Mouse (Mus musculus) brown adipose tissue, adult 24 weeks (tissue): ENCODE measurements around the gene Caprin1. TPM values are rescaled to one million over a fixed set of nuclear protein-coding genes. Genes with fewer than 3 reads are reported as not detected.
A peak's percentile ranks its signal among the peaks of the same experiment; 100 is the strongest.

Source experiments
- H3K27ac ChIP-seq: fragments of 200-500 bp; replicated peaks from 2 replicates; pipeline ENCODE4 v1.5.1; 2012; ENCODE audit warnings: low read depth, mild to moderate bottlenecking, low read length
- H3K4me1 ChIP-seq: fragments of 200-500 bp; 2 replicates; pipeline ENCODE4 v1.6.1; 2012; ENCODE audit warnings: low read length, mixed read lengths; ENCODE audit not compliant: control insufficient read depth, insufficient read depth, insufficient read length
- H3K4me3 ChIP-seq: fragments of 200-500 bp; 2 replicates; pipeline ENCODE4 v1.5.1; 2012; ENCODE audit warnings: low read depth, mild to moderate bottlenecking, low read length, moderate library complexity; ENCODE audit not compliant: insufficient read depth
- polyA plus RNA-seq: library from polyadenylated mRNA; stranded (reverse); fragments of >200 nt; gene quantifications from 2 replicates; pipeline ENCODE4 v1.2.4, GENCODE M21; 2012; ENCODE audit not compliant: missing spikeins, insufficient read depth, insufficient read length

The Caprin1 gene
- polyA plus RNA-seq: 135 and 164 TPM in 2 replicates

DNA sequence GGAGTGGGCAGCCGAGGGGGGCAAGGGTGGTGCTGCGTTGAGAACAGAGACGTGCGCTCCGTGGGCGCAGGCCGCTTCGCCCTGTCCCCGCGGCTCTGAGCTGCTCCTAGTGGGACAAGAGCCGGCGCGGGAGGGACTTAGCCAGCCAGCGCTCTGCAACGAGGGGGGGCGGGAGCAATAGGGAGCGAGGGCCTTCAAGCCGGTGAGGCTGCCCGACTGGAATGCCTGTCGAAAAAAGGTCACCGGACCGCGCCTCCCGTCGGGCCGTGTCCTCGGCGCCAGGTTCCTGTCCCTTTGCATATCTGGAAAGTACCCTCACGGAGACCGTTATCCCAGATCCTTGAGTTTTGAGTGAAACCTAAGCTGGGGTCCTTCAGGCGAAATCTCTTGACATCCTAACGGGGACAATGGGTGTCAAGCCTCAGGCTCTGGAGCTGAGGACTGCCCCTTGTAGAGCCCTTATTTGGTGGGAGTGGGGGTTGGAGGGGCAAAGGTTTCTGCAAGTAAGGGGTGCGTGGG is at the start of gene Caprin1:
Gene Caprin1 (minus strand): TSS at position 159 of the 519 bp plus-strand sequence.
- H3K27ac ChIP-seq: peak within 1 kb of the TSS; percentile 99
- H3K4me3 ChIP-seq: peak within 1 kb of the TSS; percentile 96
- H3K4me1 ChIP-seq: no peaks in the 10 kb centered on the region

- no peak overlapping the region for H3K27ac ChIP-seq
- H3K4me1 ChIP-seq: no peaks in the 10 kb centered on the region
- no peak overlapping the region for H3K4me3 ChIP-seq
Measured at GRCm38 (mm10) chr2:103846875-103847274, 49.4 kb upstream of the Caprin1 start.

DNA sequence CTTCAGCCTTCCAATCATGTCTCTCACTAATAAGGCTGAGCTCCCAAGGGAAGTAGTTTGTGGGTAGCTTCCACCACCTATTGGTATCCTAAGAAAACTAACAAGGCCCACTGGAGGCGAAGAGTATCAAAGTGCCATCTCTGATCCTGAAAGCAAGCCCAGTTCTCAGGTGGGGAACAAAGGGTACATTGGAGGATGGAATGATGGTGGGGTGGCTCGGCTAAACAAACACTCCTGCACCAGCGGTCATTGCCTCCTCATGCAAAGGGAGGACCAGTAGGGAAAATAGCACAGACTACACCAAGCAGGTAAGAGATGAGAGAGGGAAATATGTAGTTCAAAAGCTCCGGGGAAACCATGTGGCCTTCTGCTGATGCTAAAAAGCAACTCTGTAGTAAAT is 48.8 kb upstream of the Caprin1 start:
- H3K4me3 ChIP-seq: no peak overlapping the region
- no peaks in the 10 kb centered on the region for H3K4me1 ChIP-seq
- H3K27ac ChIP-seq: no peak overlapping the region

- H3K27ac ChIP-seq: no peak overlapping the region
- no peaks in the 10 kb centered on the region for H3K4me1 ChIP-seq
- no peak overlapping the region for H3K4me3 ChIP-seq
Measured at GRCm38 (mm10) chr2:103844016-103844415, 46.6 kb upstream of the Caprin1 start.

- H3K4me1 ChIP-seq: no peaks in the 10 kb centered on the region
- H3K27ac ChIP-seq: no peak overlapping the region
- no peak overlapping the region for H3K4me3 ChIP-seq
Measured at GRCm38 (mm10) chr2:103843321-103843720, 45.9 kb upstream of the Caprin1 start.

DNA sequence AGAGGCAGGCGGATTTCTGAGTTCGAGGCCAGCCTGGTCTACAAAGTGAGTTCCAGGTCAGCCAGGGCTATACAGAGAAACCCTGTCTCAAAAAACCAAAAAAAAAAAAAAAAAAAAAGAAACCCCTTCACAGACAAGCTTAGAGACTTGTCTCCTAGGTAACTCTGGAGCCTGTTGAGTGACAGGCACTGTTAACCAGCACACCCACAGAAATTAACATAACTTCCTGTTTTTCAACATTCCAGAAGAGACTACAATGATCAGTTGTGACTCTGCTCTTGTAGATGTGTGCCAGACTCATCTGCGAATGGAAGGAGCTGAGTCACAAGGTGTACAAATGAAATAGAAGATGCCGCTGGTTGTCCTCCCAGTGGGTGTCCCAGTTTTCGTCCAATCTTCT is 44.9 kb upstream of the Caprin1 start:
- Histone ChIP-seq H3K4me3 (no peak overlapping the region), H3K4me1 (no peaks in the 10 kb centered on the region), H3K27ac (no peak overlapping the region)

DNA sequence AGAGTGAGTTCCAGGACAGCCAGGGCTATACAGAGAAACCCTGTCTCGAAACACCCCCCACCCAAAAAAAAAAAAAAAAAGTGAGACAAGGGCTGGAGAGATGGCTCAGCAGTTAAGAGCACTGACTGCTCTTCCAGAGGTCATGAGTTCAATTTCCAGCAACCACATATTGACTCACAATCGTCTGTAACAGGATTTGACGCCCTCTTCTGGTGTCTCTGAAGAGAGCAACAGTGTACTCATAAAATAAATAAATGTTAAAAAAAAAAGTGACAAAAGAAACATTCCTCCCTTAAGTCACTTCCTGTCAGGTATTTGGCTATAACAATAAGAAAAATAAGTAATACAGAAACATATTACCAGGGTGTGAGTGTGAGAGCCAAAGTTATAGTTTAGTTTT is 41.0 kb upstream of the Caprin1 start:
- Histone ChIP-seq H3K4me3 (no peak overlapping the region), H3K27ac (no peak overlapping the region), H3K4me1 (0 out of 2 replicates have a peak, but pooled peaks cover 3% of the 10 kb centered on the region)

GRCm38 (mm10) chr2:103837166-103837565 is 39.7 kb upstream of the Caprin1 start:
- no peak overlapping the region for H3K4me3 ChIP-seq
- no peak overlapping the region for H3K27ac ChIP-seq

DNA sequence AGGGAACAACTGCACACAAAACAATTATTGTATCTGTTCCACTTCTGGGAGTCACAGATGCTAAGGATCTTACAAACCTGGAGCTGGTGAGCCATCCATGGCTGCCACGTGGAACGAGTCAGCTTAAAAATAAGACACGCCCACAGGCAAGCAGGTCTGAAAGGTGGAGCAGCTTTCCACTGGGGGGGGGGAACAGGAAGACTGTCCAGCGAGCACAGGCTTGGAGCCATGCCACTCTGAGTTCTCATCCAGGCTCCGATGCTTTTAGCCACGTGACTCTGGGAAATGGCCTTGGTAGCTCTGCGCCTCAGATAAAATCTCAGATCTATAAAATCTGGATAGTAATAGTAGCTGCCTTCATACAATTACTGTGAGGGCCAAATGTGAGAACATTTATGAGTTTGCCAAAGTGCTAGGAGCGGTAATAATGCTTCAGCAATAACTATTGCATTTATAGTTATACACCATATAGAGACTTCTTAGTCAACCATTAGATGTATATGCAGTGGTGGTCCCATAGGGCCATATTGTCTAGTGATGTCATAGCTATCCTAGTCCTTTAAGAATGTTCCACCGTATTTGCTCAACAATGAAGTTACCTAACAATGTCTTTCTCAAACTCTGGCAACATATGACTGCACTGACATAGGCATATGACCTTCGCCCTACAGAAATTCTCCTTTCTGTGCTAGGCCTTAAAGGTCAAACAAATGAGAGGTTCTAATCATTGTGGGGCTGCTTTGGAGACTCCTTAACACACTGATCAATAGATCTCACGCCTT is 38.4 kb upstream of the Caprin1 start:
- Histone ChIP-seq H3K27ac (peak overlapping the region; percentile 15; the same call in 1 of the 2 replicates), H3K4me3 (no peak overlapping the region), H3K4me1 (0 out of 2 replicates have a peak, but pooled peaks cover 3% of the 10 kb centered on the region)

More at GRCm38 (mm10) chr2:103837166-103837565, 39.7 kb upstream of the Caprin1 start:
- 0 out of 2 replicates have a peak, but pooled peaks cover 3% of the 10 kb centered on the region for H3K4me1 ChIP-seq

GRCm38 (mm10) chr2:103833816-103834445 is 36.5 kb upstream of the Caprin1 start:
- H3K4me3 ChIP-seq: no peak overlapping the region
- no peak overlapping the region for H3K27ac ChIP-seq
- 0 out of 2 replicates have a peak, but pooled peaks cover 3% of the 10 kb centered on the region for H3K4me1 ChIP-seq

- Histone ChIP-seq H3K4me3 (no peak overlapping the region), H3K4me1 (0 out of 2 replicates have a peak, but pooled peaks cover 3% of the 10 kb centered on the region), H3K27ac (no peak overlapping the region)
Measured at GRCm38 (mm10) chr2:103832899-103833298, 35.5 kb upstream of the Caprin1 start.

- Histone ChIP-seq H3K27ac (no peak overlapping the region), H3K4me1 (no peaks in the 10 kb centered on the region), H3K4me3 (no peak overlapping the region)
Measured at GRCm38 (mm10) chr2:103828900-103829299, 31.5 kb upstream of the Caprin1 start.

DNA sequence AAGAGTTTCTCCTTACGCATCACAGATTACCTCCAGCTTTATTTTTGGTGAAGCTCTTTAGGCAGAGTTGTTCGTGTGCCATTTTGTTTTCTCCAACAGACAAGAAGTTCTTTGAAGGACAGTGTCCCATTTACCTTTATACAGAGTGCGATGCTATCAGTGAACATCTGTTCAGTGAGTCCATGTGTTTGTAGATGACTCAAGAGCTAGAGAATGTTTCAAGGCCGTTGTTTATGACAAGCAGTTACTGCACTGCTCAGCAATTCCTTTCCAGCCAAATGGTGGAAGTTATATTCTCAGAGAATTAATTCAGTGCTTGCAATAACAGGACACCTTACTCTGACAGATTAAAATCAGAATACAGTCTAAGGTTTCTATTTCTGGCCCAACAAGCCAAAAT is 27.5 kb upstream of the Caprin1 start:
- Histone ChIP-seq H3K27ac (no peak overlapping the region), H3K4me1 (no peaks in the 10 kb centered on the region), H3K4me3 (no peak overlapping the region)

- Histone ChIP-seq H3K4me3 (no peak overlapping the region), H3K27ac (no peak overlapping the region)
Measured at GRCm38 (mm10) chr2:103822560-103822959, 25.1 kb upstream of the Caprin1 start.

GRCm38 (mm10) chr2:103817145-103817895 is 19.9 kb upstream of the Caprin1 start:
- Histone ChIP-seq H3K4me3 (no peak overlapping the region), H3K4me1 (no peaks in the 10 kb centered on the region), H3K27ac (no peak overlapping the region; the same call in 1 of the 2 replicates)

More at GRCm38 (mm10) chr2:103822560-103822959, 25.1 kb upstream of the Caprin1 start:
- no peaks in the 10 kb centered on the region for H3K4me1 ChIP-seq
